Mouse (Mus musculus) Patski (cell line): ENCODE data around the gene Ano7. TPM values are rescaled to one million over a fixed set of nuclear protein-coding genes. Genes with fewer than 3 reads are reported as not detected.

Experiments used
- ATAC-seq: fragments of 100-300 bp; one replicate; pipeline ENCODE4 v1.8.0; 2021
- CTCF ChIA-PET: fragments of 350-600 bp; sonication (Branson Sonifier 250); formaldehyde crosslinking; loops from one replicate; lab custom pipeline; 2022; ENCODE audit warnings: inconsistent platforms; lab: Charles Lee
- POLR2A ChIA-PET: fragments of 350-600 bp; sonication (Branson Sonifier 250); formaldehyde crosslinking; loops from one replicate; lab custom pipeline; 2022; ENCODE audit warnings: antibody characterized with exemption, inconsistent platforms; lab: Charles Lee
- DNase-seq: peaks from one replicate; pipeline ENCODE4 v3.0.0-alpha.2; 2011; ENCODE audit warnings: low read depth, low spot score
- H3K27me3 ChIP-seq: fragments of 371-371 bp; one replicate; pipeline ENCODE4 v1.5.1; 2021
- CTCF ChIP-seq: fragments of 100-300 bp; IDR thresholded peaks from one replicate; pipeline ENCODE4 v1.5.1; 2021
- in situ Hi-C: fragments of 300-500 bp; cut with MboI; formaldehyde crosslinking; loops from 3 replicates; pipeline ENCODE4 v1.11.1; 2018; ENCODE audit warnings: low pct_unique_long_range_greater_than_20kb, mixed read lengths
- polyA plus RNA-seq: library from polyadenylated mRNA; unstranded; gene quantifications from one replicate; pipeline ENCODE4 v1.2.3, GENCODE M21; 2021

Gene Ano7
- polyA plus RNA-seq, 1 experiment from 2014 or later, result not detected

DNA sequence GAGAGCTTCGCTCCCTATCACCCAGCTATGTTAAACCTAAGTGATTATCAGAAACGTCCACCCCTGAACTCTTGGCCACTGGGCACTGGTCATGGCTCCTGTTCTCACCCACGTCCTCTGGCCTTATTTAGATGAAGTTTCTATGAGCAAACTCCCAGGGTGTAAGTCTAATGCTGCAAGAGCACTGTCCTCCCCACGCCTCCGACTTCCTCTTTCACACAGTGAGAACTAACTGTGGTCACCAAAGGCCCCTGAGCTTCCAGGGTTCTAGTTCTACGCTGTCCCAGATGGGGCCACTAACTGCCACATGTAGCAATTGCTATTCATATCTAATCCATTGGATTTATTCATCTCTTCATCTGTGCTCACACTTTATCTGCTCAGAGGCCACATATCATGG, 8.1 kb upstream of the Ano7 start:
- H3K27me3 ChIP-seq, result no peaks in the 10 kb centered on the region
- ATAC-seq (no peak), DNase-seq (no peak)
- TF ChIP-seq CTCF, result no peak
- CTCF ChIA-PET, result no interaction called here
- in situ Hi-C loops, result no loop called here
- POLR2A ChIA-PET, result no interaction called here

DNA sequence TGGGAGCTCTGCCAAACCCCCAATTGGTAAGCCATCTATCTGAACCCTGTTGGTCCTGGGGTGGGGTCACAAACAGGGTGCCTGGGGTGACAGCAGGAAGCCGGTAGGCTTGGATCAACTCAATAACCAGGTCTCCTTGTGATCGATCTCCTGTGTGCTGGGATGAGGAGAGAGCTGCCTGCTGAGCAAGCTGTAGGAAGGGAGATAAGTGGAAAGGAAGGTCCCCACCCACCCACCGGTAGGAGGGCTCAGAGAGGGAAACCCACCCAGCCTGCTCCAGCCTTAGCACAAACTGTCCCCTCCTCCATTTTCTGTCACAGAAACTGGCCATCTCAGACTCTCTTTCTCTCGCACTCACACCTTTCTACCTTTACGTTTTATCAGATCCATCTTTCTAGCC, 3.6 kb downstream of the Ano7 start:
- in situ Hi-C loops, result no loop called here
- no peaks in the 10 kb centered on the region for H3K27me3 ChIP-seq
- TF ChIP-seq CTCF, result no peak
- DNase-seq (no peak), ATAC-seq (no peak)
- ChIA-PET POLR2A (no interaction called here), CTCF (no interaction called here)

DNA sequence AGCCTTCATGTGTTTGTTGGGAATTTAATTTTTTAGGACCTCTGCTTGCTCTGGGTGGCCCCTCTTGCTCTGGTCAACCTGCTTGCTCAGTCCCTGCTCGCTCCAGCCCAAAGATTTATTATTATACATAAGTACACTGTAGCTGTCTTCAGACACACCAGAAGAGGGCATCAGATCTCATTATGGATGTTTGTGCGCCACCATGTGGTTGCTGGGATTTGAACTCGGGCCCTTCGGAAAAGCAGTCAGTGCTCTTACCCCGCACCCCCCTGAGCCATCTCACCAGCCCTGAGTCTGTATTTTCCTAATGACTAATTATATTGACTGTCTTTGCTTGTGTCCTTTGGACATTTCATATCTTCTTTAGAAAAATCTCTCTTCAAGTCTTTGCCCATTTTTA, 5.4 kb downstream of the Ano7 start:
- DNase-seq (no peak), ATAC-seq (no peak)
- no peaks in the 10 kb centered on the region for H3K27me3 ChIP-seq
- TF ChIP-seq CTCF, result no peak
- in situ Hi-C loops, result no loop called here
- ChIA-PET CTCF (no interaction called here), POLR2A (no interaction called here)

DNA sequence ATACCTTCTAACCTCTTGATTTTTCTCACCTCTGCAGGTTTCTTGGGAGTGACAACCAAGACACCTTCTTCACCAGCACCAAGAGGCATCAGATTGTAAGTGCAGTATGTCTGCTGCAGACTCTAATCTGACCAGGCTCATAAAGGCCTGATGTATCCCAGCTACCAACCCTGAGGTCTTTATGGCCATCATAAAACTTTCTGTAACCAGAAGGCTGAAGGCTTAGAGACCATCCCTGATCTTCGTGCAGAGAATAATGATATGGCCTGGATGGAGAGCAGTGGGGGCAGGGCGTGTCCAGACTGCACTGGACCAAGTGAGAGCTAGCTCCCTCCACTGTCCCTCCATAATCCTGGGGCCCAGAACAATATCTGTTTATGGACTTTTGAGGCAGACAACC, 13.5 kb downstream of the Ano7 start:
- CTCF ChIA-PET, result no interaction called here
- H3K27me3 ChIP-seq, result no peaks in the 10 kb centered on the region
- in situ Hi-C loops, result no loop called here
- DNase-seq (no peak), ATAC-seq (no peak)
- no peak for TF ChIP-seq CTCF
- POLR2A ChIA-PET, result no interaction called here

DNA sequence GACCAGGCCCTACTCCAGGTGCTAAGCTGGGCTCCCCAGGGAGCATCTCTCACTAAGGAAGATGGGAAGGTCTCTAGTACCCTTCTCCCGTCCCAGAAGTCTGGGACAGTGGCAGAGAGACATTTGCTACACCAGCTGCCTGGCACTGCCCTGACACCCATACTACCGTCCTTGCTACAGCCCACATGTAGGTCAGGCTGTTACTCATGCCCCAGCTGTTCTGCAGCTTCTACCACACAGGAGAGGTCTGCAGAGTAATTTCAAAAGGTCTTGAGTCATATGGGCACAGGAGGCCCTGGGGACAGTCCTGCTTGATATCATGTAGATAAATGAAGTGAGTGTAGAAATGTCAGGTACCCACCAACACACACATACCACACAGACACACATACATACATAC, 15.2 kb downstream of the Ano7 start:
- no peak for DNase-seq

DNA sequence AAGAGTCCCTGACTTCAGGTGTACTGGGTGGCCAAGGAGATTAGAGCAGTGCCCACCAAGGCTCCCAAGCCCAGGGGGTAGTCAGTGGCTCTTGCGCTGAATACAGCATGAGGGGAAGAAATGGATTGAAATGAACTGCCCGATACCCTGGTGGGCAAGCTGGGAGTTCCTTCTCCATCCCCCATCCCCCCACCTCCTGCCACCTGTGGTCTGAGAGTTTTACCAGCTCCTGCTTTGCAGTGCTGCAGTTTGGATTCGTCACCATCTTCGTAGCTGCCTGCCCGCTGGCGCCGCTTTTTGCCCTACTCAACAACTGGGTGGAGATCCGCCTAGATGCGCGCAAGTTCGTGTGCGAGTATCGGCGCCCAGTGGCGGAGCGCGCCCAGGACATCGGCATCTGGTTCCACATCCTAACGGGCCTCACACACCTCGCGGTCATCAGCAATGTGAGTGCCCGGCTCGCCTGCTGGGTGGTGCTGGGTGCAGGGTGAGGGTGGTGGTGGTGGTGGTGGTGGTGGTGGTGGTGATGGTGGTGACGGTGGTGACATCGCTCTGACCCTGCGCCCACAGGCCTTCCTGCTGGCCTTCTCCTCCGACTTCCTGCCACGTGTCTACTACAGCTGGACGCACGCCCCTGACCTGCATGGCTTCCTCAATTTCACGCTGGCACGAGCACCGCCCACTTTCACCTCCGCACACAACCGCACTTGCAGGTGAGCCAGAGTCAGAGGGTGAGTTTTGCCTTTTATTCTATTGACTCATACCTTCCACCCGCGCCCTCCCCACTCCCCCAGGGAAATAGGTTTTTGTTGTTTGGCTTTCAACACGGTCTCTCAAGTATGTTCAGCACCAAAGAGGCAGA, 27.7 kb downstream of the Ano7 start:
- H3K27me3 ChIP-seq, result peaks cover 7% of the 10 kb centered on the region
- POLR2A ChIA-PET, result no interaction called here
- no peak for ATAC-seq
- no peak for DNase-seq
- CTCF ChIA-PET, result no interaction called here
- in situ Hi-C loops, result no loop called here
- no peak for TF ChIP-seq CTCF

More for the DNA sequence above, 15.2 kb downstream of the Ano7 start:
- CTCF ChIA-PET, result no interaction called here
- no peak for ATAC-seq
- TF ChIP-seq CTCF, result no peak
- in situ Hi-C loops, result no loop called here
- H3K27me3 ChIP-seq, result no peaks in the 10 kb centered on the region
- POLR2A ChIA-PET, result interaction anchor here (0.7 kb wide), 1 partner anchor 26 kb away, joined by 3 read pairs; no protein-coding TSS in a partner anchor

DNA sequence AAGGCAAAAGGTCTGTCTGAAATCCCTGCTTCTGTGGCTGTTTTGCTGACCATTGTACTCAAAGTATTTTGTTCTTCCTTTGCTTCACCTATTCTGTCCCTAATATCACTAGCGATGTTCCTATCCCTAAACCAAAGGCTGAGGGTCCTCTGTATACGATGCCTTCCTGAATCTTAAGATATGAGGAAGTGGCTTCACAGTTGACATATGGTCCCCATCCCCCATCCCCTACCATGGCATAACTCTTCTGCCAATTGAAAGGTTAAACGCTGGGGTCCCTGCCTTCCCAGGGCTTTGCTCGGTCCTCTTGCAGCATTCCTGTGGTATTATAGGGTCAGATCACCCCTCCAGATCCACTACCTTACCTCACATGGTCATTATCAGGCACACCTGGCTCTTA, 29.7 kb downstream of the Ano7 start:
- ChIA-PET POLR2A (no interaction called here), CTCF (no interaction called here)
- in situ Hi-C loops, result no loop called here
- TF ChIP-seq CTCF, result no peak
- DNase-seq (no peak), ATAC-seq (no peak)
- no peaks in the 10 kb centered on the region for H3K27me3 ChIP-seq

DNA sequence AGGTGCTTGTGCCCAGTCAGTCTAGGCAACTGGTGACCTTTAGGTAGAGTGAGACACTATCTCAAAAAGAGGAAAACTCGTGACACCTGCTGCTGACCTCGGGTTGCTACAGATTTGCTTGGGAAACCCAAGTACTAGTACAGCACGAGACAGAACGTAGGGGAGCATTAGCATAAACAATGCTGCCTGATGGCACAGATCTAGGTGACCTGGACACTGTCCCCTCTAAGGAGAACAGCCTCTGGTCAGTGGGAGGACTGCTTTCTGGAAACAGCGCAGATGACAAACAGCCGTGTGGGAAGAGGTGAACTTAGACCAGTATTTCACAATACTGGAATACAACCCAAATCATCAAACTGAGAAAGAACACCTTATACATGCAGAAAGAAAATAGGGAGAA, 58.4 kb downstream of the Ano7 start:
- CTCF ChIA-PET, result interaction anchor here (1.3 kb wide), 1 partner anchor 9 kb away, joined by 3 read pairs; no protein-coding TSS in a partner anchor
- in situ Hi-C loops, result no loop called here
- H3K27me3 ChIP-seq, result no peaks in the 10 kb centered on the region
- DNase-seq, result no peak
- ATAC-seq, result no peak
- no peak for TF ChIP-seq CTCF
- POLR2A ChIA-PET, result interaction anchor here (0.6 kb wide), 1 partner anchor 10 kb away, joined by 3 read pairs; no protein-coding TSS in a partner anchor

DNA sequence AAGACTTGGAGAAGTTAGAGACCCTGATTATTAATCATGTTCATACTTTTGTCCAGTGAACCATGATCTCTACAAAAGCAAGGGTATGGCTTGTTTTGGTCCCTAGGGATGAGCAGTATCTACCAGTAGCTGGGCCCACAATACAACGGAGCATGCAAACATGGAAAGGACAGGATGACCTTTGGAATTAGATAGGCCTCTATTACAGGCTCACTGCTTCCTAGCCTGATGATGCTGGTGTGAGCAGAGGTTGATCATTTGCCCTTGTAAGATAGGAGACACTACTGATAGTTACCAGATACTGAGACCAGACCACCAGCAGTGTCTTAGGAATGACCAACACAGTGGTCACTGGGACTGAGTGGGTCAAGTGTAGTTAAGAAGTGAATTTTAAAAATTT, 65.6 kb downstream of the Ano7 start:
- CTCF ChIA-PET, result interaction anchor here (1.5 kb wide), 1 partner anchor 25 kb away, joined by 3 read pairs; no protein-coding TSS in a partner anchor
- no peak for ATAC-seq
- no peaks in the 10 kb centered on the region for H3K27me3 ChIP-seq
- TF ChIP-seq CTCF, result no peak
- POLR2A ChIA-PET, result no interaction called here
- in situ Hi-C loops, result no loop called here
- no peak for DNase-seq

DNA sequence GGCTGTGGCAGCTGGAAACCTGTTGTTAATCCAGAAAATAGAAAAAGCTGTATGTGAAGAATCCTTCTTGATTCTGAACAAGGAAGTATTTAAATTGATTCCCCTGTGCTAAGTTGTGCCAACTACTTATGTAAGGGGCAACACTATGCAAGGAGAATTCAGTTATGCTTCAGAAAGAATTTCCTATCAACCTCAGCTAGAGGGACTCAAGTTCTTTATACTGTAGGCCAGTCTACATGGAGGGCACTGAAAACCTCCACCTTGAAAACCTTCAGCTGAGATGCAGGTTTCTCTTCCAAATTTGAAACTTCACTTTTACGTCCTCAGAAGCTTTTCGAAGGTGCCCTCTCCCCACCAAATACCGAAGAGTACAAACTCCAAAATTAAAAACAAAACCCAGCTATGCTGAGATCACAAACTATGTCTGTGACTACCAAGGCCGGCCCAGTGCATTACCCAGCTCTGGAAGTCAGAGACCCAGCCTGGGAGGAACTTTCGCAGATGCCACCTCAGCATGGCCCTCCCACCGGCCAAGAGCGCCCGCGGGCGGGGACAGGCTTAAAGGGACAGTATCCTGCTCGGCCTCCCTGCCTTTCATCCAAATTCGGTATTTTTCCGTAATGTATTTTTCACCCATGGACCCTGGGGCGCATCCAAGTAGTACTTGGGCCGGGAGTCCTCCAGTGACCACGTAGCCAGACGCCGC, 70.8 kb downstream of the Ano7 start:
- in situ Hi-C loops, result no loop called here
- POLR2A ChIA-PET, result interaction anchor here (0.6 to 1.9 kb wide), 3 partner anchors 34 to 174 kb away, joined by 3 to 7 read pairs (median 3); partner anchors contain the start of genes Farp2 and Hdlbp
- peak; percentile 81 for ATAC-seq
- CTCF ChIA-PET, result interaction anchor here (1.3 to 2.1 kb wide), 3 partner anchors 9 to 33 kb away, joined by 3 to 7 read pairs (median 4); no protein-coding TSS in a partner anchor
- peak; percentile 16 for TF ChIP-seq CTCF
- DNase-seq, result peak; percentile 35
- H3K27me3 ChIP-seq, result no peaks in the 10 kb centered on the region
